Mouse (Mus musculus) urinary bladder, postnatal 10 days (tissue): ENCODE results near the gene Rab8b.
"Not testable (repeated sequence)": the region's sequence is repeated elsewhere in the genome, so short reads cannot be mapped to it uniquely, and the experiment has no call there.

Source experiments
- DNase-seq: peaks from one replicate; pipeline ENCODE4 v3.0.0; 2022; ENCODE audit warnings: low spot score

The Rab8b gene

DNA sequence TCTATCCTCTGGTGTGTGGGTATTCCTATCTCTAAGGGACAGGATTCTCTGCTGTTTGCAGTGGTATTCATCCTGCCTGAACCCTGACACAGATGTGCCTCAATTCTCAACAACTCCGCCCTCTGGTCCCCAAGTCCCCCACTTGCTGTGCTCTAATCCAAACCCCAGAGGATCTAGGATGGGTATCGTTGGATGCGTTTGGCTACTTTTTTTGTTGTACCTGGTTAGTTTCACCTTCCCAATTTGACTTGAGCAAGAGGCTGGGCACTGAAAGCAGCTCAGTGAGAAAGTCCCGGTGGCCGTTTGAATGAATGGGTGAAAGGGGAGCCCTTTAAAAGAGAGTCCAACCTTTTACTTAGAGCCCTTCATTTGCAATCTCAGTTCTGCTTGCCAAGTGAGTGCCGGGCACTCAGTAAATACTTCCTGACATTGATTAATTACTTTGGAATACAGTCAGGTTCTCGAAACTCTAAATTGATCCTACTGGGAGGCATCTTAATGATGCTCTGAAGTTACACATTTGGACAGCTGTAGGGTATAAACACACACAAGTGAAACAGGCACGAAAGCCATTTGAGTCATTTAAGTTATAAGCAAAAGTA, 32.1 kb downstream of the Rab8b start:
- no peak for DNase-seq

DNA sequence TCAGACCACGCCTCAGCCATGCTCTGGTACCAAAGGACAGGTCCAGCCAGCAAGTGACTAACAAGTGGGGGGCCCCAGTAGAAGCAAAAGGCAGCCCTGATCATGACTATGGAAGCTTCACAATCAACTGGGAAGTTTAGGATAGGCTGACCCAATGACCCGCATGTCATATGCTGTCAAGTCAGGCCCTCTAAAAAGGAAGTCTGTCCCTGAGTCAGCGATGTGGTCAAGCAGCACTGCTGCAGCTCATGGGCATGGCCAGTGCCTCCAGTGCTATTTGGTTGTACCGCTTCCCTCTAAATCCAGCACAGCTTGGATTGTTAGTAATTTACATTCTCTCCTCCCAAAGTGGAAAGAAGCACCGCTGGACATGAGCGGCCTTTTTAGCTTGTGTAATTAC, 32.7 kb downstream of the Rab8b start:
- DNase-seq: no peak

DNA sequence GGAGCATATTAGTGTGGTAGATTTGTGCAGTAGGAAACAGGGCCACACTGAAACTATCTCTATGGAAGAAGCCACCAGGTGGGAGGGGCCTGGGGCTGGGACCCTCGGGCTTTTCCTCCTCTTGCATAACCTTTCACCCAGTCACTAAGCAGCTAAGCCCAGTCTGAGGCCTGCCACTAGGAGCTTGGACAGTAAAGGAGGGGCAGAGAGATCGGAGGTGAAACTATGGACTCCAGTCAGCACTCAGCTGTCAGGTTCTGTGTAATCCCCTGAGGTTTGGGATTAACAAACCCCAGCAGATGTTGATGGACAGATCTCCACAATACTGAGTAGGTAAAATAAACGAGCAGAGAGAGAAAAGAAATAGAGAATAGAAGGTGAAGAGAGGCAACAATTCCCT, 33.1 kb downstream of the Rab8b start:
- DNase-seq: no peak

DNA sequence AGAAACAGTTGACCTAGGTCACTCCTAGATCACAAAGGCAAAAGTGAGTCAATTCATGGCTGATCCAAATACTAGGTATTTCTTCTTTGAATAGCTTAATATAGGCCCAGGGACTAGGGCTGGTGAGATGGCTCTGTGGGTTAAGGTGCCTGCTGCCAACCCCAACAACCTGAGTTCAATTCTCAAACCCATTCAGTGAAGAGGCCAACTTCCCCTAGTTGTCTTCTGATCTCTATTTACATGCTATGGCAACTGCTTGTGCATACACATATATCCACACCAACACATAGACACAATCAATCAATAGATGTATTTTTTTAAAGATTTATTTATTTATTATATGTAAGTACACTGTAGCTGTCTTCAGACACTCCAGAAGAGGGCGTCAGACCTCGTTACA, 34.9 kb downstream of the Rab8b start:
- DNase-seq: no peak

DNA sequence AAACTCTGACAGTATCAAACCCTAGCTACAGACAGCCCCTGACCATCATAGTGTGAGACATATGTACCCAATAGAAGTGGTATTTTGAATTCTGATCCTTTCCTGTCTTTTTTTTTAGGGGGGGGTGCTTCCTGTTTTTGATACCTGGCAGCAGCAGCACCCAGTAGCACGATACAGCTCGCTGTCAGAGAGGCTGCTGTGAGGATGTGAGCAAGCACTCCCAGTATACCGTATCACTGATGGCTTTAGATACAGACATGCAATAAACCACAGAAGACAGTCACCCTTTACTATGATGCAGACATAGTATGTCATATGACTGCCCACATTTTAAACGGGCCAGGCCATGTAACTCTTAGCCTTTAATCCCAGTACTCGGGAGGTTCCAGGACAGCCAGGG, 36.0 kb downstream of the Rab8b start:
- DNase-seq: no peak

DNA sequence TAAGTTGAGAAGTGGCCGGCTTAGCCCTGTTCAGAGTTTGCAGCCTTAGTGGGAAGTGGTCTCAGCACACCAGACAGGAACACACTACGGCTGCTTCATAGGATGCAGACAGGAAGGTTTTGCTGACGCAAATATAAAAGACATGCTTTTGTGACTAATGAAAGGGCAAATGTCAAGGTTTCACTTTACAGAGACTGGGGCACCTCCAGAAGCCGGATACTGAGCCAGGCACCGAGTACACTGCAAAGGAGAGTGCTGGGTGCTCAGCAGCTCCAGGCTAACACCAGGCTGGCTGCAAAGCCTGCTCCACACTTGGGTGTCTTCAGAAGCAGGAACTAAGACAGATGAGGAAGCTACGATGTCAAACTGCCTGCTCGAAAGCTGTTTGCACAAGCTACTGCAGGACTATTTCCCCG, 37.1 kb downstream of the Rab8b start:
- DNase-seq: no peak

DNA sequence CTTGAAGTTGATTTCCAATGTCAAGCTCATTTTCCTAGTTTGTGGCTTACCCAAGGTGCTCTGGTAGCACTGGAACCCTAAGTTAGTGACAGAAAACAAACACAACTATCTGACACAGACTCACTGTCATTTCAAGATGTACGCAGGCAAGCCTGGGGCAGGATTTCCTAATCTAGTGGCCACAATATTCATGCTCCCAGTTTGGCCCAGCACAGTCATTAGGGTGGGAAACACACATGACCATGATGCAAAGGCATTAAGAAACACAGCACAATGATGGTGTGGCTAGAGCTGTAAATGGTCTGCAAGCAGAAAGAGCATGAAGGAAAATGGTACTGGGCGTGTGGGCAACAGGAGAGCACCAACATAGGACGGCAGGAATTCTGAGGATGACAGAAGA, 37.6 kb downstream of the Rab8b start:
- DNase-seq: no peak

DNA sequence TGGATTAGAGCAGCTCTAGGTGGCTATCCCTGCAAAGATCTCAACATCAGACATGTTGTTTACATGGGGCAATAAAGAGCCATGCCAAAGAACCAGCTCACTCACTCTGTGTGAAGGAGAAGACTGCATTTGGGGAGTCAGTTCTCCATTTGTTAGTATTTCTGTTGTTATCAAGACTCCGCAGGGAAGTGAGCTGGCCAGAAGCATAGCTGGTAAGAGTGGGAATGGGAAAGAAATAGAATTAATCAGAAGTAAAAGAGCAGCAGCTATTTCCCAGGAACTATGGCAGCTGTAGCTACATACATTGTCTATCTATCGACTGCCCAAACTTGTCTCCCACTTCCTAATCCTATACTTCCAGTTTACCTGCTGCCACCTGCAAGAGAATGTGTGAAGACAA, 38.7 kb downstream of the Rab8b start:
- no peak for DNase-seq

DNA sequence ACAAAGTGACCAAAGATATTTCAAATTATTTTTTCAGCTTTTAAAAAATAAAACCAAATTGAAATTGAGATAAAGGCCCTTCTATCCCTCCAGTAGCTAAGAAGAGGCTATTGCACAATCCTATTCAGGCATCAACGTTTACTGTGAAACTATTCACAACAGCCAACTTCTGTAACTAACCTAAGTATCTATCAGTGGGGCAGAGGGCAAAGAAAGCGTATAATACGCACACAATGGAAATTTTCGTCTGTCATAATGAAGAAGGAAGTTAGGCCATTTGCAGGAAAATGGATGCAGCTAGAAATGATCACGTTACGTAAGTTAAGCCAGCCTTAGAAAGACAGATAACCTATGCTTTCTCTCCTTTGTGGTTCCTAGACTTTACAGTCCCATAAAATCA, 40.0 kb downstream of the Rab8b start:
- DNase-seq: no peak

DNA sequence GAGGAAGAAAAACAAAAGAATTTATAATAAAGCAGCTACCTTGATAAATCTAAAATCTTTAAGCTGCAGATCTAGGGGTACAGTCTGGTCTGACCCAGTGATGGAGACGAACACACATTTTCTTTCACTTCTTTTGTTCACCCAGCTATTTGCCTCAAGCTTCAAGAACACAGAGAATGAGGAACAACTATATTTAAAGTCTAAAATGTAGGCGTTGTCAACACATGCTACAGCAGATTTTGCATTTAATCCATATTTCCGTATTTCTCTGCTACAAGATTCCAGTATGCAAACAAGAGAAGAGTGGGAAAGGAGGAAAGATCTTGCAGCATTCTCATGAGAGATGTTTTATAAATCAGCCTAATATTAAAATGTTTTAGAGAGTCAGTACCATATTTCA, 40.6 kb downstream of the Rab8b start:
- DNase-seq: no peak

DNA sequence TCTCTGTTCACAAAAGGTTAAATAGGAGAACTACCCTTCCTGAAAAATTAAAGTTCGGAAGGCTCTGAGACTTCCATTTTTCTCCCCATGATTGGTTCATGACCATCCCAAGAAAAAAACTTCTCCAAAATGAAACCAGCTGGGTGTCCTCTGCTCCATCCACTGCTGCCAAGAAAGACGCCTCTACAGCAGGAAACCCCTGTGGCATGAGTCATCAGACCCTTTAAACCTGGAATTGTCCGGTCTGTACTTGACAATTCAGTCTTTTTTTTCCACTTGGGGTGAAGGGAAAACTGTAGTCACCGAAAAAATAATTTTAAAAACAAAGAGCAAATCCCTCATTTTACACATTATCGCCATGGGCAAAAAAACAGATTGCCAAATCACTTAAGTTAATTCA, 42.9 kb downstream of the Rab8b start:
- no peak for DNase-seq

DNA sequence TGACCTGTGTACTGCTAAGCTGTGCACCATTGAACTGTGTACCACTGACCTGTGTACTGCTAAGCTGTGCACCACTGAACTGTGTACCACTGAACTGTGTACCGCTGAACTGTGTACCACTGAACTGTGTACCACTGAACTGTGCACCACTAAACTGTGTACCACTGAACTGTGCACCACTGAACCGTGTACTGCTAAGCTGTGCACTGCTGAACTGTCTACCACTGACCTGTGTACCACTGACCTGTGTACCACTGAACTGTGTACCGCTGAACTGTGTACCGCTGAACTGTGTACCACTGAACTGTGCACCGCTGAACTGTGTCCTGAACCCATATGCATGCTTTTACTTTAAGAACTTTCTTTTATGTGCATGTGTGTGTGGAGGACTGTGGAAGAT, 45.2 kb downstream of the Rab8b start:
- no peak for DNase-seq

DNA sequence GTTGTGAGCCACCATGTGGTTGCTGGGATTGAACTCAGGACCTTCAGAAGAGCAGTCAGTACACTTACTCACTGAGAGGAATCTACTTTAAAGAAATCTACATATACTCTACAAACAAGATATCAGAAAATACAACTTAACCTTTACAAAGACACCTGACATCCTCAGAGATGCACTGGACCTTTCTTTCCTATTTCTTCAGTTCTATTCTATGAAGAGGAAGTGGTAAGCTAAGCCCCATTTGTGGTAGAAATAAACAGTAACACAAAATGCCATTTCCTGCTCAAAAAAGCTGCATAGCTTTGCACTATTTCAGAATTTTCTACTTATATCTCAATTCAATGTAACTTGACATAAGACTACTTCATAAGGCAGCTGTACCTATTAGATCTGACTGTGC, 46.0 kb downstream of the Rab8b start:
- DNase-seq: no peak

DNA sequence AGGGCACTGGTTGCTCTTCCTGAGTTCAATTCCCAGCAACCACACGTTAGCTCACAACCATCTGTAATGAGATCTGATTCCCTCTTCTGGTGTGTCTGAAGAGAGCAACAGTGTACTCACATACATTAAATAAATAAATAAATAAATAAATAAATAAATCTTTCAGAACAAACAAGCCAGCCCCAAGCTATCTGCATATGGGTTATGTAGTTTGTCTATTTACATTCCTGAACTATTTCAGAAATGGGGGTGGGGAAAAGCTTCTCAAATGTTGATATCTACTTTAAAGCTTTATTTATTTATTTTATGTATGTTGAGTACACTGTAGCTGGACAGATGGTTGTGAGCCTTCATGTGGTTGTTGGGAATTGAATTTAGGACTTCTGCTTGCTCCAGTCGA, 46.5 kb downstream of the Rab8b start:
- not testable (repeated sequence) for DNase-seq

DNA sequence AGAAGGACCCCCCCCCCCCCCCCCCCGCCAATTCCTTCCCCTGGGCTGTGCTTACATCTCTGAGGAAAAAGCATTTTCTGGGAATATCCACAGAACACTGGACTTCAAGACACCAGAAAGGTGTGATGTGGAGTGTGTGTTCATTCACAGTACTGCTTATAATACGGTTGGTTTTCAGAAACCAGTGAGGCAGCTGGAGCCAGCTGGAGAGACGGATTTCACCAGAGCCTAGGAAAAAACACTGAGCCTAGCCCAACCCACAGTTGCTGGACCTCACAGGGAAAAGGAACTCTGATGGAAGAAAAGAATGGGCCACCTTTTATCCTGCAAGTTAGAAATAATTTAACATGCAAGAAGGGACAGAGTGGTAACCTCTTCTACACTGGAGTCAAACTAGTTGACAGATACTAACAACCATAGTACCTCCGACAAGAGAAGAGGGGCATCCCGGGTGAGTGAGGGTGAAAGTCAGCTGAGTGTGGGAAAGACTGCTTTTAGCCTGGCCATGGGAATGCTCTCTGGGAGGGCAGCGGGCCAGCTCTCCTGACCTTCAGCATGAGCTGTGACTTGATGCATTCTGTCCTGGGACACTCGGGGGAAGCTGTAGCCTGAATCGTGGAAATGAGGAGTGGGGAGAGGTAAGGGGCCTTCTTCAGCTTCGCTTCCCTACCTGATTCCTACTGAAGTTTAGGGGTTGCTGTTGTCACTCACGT, 47.3 kb downstream of the Rab8b start:
- no peak for DNase-seq

DNA sequence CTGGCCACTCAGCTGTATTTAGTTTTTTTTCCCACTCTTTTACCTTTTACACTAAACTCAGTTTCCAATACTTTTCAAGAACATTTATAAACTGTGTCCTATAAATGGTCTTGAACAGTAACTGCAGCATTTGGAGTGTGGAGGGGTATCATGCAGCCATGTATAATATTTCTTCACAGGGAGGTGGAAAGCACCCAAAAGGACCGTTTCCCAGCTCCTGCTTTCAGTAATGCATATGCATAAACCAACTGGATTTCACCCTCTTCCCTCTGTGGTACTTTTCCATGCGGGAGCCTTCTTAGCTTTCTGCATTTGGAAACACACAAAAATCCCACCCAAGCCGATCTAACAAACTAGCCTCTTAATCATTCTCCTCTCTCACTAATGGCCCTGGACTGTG, 54.8 kb downstream of the Rab8b start:
- no peak for DNase-seq

DNA sequence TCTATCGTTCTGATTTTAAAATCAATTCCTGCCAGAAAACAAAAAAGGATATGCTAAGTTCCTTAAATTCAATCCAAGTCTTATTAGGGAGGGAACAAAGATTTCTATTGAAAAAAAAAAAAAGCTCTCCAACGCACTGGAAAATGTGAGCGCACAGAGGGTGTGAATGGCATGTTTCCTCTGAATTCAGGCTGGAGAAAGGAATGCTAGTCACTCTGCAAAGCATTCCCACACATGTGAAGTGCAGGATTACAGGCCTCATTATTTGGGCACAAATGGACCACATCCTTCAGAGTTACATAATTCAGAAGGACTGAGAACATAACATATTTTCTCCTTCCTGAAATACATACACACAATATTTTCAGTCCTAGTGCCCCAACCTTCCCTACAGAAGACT, 56.0 kb downstream of the Rab8b start:
- DNase-seq: no peak

DNA sequence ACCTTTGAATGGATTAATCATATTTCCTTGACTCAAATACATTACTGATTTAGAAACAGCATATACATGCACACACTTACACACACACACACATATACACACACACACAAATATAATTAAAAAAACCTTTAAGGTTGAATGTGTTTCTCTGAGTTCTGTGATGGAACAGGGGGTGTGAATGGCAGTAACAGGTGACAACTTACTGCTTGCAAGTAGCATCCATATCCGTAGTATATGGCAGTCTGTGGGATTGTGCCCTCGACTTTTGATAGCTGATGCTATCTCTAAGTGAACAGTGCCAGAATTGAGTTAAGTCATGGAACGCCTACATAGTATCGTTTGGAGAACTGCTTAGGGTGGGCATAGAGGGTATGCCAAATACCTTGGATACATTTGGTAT, 57.3 kb downstream of the Rab8b start:
- DNase-seq: no peak

DNA sequence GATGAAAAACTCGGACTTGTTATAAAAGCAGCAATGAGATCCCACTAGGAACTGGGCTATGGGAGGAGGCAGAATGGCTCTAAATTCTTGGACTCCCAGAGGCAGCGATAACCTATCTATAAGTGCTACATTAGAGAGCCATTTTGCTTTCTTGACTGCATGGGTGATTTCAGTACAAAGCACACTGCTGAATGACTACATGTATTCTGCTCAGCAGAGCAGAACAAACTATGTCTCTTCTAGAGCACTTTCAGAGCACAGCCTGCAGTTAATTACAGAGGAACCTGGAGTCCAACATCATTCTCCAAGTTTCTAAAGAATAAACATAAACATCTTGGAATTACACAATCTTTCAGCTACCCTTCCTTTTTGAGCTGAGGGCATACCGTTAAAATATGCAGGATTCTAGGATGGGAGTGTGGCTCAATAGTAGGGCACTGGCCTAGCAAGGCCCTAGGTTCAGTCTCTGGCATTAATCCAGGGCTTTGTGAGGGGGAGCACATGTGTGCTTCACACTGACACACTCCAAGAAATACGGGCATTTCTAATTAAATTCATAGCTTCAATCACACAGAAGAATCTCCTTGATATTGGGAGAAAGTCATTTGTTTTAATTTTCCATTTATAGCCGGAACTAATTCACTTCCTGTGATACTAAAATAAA, 58.3 kb downstream of the Rab8b start:
- no peak for DNase-seq

DNA sequence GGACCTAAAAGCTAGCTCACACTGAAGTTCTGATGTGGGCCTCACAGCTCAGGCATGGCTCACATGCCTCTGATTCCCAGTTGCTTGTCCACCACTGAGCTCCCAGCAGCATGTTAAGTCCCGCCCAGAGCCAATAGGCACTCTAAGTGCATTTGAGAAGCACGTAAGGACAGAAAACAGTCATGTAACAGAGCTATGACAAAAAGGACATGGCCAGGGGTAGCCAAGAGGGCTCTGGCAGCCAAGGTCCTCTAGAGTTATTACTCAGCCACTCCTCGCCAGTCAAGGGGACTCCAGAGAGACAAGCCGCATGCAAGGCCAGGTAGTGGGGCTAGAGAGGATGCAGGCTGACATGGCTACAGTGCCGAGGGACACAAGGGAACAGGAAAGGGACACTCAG, 60.0 kb downstream of the Rab8b start:
- DNase-seq: no peak

DNA sequence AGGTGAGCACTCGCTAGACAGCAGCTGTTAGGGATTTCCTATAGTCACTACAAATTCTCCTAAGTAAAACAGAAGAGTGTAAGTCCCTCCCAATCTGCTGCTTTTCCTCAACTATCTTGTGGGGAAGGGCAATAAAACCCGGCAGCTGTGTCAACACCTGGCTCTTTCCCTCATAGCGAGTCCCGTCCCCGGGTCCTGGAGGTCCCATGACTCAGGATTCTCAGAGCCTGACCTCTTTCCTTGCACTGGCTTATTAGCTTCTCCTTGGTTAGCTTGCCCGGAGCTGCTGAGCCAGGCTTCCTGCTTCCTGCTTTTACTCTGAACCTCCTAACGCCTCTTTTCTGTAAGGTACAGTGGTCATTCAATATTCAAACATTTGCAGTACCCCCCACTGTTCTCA, 63.6 kb downstream of the Rab8b start:
- no peak for DNase-seq

DNA sequence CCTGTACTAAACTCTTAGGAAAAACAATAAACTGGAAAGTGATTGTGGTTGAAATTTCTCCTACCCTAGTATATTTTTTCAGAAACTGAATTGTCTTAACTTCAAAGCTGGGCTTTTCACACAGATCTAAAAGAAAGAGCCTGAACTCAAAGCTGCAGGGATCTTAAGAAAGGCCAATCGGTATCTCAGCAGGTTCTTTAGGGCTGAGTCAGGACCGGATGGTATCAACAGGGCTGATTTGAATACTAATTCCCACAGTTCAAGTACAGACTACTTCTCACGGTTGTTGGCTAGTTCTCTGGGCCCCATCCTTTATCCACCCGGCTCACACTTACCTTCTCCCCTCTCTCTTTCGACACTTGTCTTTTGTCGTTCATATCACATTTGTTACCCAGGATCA, 66.9 kb downstream of the Rab8b start:
- DNase-seq: no peak

DNA sequence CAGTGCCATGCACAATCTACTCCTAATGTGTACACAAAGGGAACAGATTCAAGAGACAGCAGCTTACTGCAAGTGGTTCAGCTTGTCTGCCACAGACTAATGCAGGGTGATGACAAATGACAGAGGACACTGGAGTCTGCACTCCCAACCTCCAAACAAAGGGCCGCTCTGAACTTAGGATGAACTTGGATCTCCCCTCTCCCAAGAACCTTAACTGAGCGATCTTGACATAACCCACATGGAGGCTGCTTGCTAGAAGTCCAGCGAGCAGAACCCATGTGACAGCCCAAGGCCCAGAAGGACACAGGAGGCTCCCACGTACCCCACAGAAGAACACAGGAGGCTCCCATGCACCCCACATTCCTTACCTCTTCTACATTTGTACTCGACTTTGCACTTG, 68.5 kb downstream of the Rab8b start:
- DNase-seq: no peak

DNA sequence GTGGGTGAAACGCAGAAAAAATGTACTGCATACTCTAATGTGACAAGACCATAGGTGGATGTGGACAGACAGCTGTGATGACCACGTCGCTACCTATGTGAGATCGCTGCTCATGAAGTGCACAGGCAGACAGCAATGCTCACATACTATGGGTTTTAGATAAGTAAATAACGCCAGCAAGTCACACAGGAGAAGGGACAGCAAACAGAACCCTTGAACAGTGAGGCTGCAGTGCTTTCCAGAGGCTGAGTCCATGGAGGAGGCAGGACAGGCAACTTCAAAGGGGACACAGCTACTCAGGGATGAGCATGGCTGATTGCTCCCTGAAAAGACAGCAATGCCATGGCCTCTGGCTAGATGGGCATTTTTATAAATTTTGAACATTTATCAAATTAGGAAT, 72.7 kb downstream of the Rab8b start:
- no peak for DNase-seq
